Mouse (Mus musculus): Measurements from ENCODE around the gene Pced1b. TPM values are rescaled to one million over a fixed set of nuclear protein-coding genes. Genes with fewer than 3 reads are reported as not detected.

The Pced1b gene
- polyA plus RNA-seq, 1 experiment from 2014 or later, result 3.6 TPM

DNA sequence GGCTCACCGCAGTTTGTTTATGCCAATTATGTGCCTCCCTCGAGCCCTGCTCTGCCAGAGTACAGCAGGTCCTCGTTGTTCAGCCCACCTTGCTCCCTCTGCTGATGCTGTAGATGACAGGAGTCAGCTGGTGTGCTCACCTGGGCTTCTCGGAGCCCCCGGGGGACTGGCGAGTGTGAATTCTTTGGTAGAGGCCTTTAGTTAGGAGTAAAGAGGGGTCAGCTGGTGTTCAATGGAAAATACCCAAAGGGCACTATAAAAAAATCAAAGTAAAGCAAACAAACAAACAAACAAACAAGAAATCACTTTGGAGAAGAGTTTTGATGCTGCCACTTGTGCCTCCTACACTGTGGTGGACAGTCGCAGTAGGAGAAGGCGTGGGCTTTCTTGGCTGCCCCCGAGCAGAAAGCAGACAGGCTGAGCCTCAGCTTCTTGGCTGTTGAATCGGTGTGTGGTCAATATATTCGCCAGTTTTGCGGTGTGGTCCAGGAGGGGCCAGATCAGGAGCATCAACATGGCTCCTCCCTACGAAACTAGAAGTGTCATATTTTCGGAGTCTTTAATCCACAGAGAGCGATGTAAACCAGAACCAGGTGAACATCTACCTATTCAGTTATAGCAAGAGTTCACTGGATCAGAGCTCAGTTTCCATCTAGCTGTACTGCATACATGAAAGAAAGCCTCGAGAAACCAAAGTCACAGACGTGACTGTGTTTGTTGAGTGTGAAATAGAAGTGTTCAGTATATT, 11.8 kb downstream of the Pced1b start:
- 92% methylated on average over 17 of the region's 17 CpGs for WGBS
- H3K9me3 ChIP-seq, result no peaks in the 10 kb centered on the region
- H3K27ac ChIP-seq, result no peak overlapping the region
- H3K4me3 ChIP-seq, result no peak overlapping the region
- H3K4me1 ChIP-seq, result no peaks in the 10 kb centered on the region
- no peak for ATAC-seq (ENCODE audit: low FRiP score, low read depth)
- no peaks in the 10 kb centered on the region for H3K36me3 ChIP-seq
- H3K9ac ChIP-seq, result no peak overlapping the region
- no peaks in the 10 kb centered on the region for H3K27me3 ChIP-seq (replicated peaks)
- no peak overlapping the region for H3K4me2 ChIP-seq (replicated peaks)

DNA sequence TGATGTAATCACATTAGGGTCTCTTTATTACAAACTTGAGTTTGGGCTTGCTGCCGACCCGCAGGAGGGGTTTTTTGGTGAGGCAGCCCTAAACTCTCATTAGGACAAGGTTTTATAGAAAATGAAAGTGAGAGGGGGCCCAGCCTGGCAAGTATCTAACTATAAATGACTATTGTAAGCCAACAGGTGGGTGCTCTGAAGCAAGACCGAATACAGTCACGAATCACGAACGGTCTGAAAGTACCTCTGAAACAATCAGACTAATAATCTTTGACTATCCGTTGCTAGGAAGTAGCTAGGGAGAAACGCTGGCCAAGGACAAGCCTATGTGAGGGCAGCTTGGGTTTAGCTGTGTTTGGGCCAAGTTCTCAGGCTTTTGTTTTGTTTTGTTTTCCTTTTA, 12.4 kb downstream of the Pced1b start:
- Histone ChIP-seq H3K9me3 (no peaks in the 10 kb centered on the region), H3K27ac (no peak overlapping the region), H3K4me2 (replicated peaks) (no peak overlapping the region), H3K9ac (no peak overlapping the region), H3K27me3 (replicated peaks) (no peaks in the 10 kb centered on the region), H3K36me3 (no peaks in the 10 kb centered on the region), H3K4me3 (no peak overlapping the region), H3K4me1 (no peaks in the 10 kb centered on the region)
- ATAC-seq (ENCODE audit: low FRiP score, low read depth), result no peak
- 91% methylated on average over 8 of the region's 8 CpGs for WGBS

DNA sequence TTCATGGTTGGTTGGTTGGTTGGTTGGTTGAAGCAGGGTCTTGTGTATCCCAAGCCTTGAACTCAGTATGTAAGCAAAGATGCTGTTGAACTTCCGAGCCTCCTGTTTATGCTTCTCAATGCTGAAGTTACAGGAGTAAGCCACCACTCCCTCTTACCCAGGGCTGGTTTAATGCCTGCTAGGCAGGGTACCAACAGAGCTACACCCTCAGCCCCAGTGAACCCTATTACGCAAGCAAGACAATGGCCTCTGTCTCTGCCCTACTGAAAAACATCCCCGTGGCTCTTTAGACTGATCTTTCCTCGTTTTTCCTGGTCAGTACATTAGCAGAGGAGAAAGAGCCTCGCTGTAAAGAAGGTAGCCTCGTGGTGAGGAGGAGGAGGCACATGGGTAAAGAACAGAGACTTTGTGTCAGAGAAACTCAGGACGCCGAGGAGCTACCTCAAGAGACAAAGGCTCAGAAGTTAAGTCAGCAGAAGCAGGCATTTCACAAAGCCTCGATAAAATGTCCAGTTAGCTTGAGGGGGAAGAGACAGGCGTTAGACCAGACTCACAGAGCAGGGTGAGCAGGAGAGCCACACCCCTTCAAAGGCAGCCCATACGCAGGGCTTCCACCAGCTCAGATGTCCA, 13.2 kb downstream of the Pced1b start:
- H3K27ac ChIP-seq, result no peak overlapping the region
- no peak for ATAC-seq (ENCODE audit: low FRiP score, low read depth)
- WGBS, result 78% methylated on average over 11 of the region's 11 CpGs
- no peak overlapping the region for H3K4me3 ChIP-seq
- H3K4me1 ChIP-seq, result no peaks in the 10 kb centered on the region
- no peaks in the 10 kb centered on the region for H3K27me3 ChIP-seq (replicated peaks)
- no peaks in the 10 kb centered on the region for H3K36me3 ChIP-seq
- H3K4me2 ChIP-seq (replicated peaks), result no peak overlapping the region
- H3K9ac ChIP-seq, result no peak overlapping the region
- no peaks in the 10 kb centered on the region for H3K9me3 ChIP-seq

GRCm38 (mm10) chr15:97262251-97262650, 15.3 kb downstream of the Pced1b start:
- no peaks in the 10 kb centered on the region for H3K9me3 ChIP-seq
- H3K27ac ChIP-seq, result no peak overlapping the region
- no peaks in the 10 kb centered on the region for H3K27me3 ChIP-seq (replicated peaks)
- H3K4me1 ChIP-seq, result no peaks in the 10 kb centered on the region
- H3K4me2 ChIP-seq (replicated peaks), result no peak overlapping the region
- no peak overlapping the region for H3K9ac ChIP-seq
- no peak overlapping the region for H3K4me3 ChIP-seq
- ATAC-seq (ENCODE audit: low FRiP score, low read depth), result no peak
- 71% methylated on average over 9 of the region's 9 CpGs for WGBS
- no peaks in the 10 kb centered on the region for H3K36me3 ChIP-seq

- H3K27ac ChIP-seq, result no peak overlapping the region
- no peak overlapping the region for H3K4me2 ChIP-seq (replicated peaks)
- no peaks in the 10 kb centered on the region for H3K36me3 ChIP-seq
- no peak overlapping the region for H3K9ac ChIP-seq
- WGBS, result 86% methylated on average over 14 of the region's 14 CpGs
- no peak overlapping the region for H3K4me3 ChIP-seq
- no peaks in the 10 kb centered on the region for H3K4me1 ChIP-seq
- no peaks in the 10 kb centered on the region for H3K9me3 ChIP-seq
- no peak for ATAC-seq (ENCODE audit: low FRiP score, low read depth)
- no peaks in the 10 kb centered on the region for H3K27me3 ChIP-seq (replicated peaks)
Observed at GRCm38 (mm10) chr15:97266236-97266845, 19.4 kb downstream of the Pced1b start.

- Histone ChIP-seq H3K9me3 (no peaks in the 10 kb centered on the region), H3K4me3 (no peak overlapping the region), H3K4me1 (no peaks in the 10 kb centered on the region), H3K36me3 (no peaks in the 10 kb centered on the region), H3K27ac (no peak overlapping the region), H3K9ac (no peak overlapping the region), H3K4me2 (replicated peaks) (no peak overlapping the region), H3K27me3 (replicated peaks) (no peaks in the 10 kb centered on the region)
- 75% methylated on average over 8 of the region's 8 CpGs for WGBS
- no peak for ATAC-seq (ENCODE audit: low FRiP score, low read depth)
Observed at GRCm38 (mm10) chr15:97267094-97267695, 20.3 kb downstream of the Pced1b start.

- Histone ChIP-seq H3K27me3 (replicated peaks) (no peaks in the 10 kb centered on the region), H3K4me3 (no peak overlapping the region), H3K4me1 (no peaks in the 10 kb centered on the region), H3K9me3 (no peaks in the 10 kb centered on the region), H3K9ac (no peak overlapping the region), H3K27ac (no peak overlapping the region), H3K4me2 (replicated peaks) (no peak overlapping the region), H3K36me3 (no peaks in the 10 kb centered on the region)
- 57% methylated on average over 7 of the region's 7 CpGs for WGBS
- ATAC-seq (ENCODE audit: low FRiP score, low read depth), result no peak
Observed at GRCm38 (mm10) chr15:97271985-97272697, 25.2 kb downstream of the Pced1b start.

- Histone ChIP-seq H3K27ac (no peak overlapping the region), H3K36me3 (no peaks in the 10 kb centered on the region), H3K4me3 (no peak overlapping the region), H3K9me3 (no peaks in the 10 kb centered on the region), H3K9ac (no peak overlapping the region), H3K4me1 (0 out of 2 replicates have a peak, but pooled peaks cover 3% of the 10 kb centered on the region), H3K27me3 (replicated peaks) (no peaks in the 10 kb centered on the region), H3K4me2 (replicated peaks) (no peak overlapping the region)
- 80% methylated on average over 3 of the region's 3 CpGs for WGBS
- ATAC-seq (ENCODE audit: low FRiP score, low read depth), result no peak
Observed at GRCm38 (mm10) chr15:97272831-97273230, 25.9 kb downstream of the Pced1b start.

GRCm38 (mm10) chr15:97275626-97276395, 28.9 kb downstream of the Pced1b start:
- H3K36me3 ChIP-seq, result no peaks in the 10 kb centered on the region
- 87% methylated on average over 12 of the region's 12 CpGs for WGBS
- H3K9ac ChIP-seq, result no peak overlapping the region
- ATAC-seq (ENCODE audit: low FRiP score, low read depth), result no peak
- H3K4me2 ChIP-seq (replicated peaks), result no peak overlapping the region
- 0 out of 2 replicates have a peak, but pooled peaks cover 3% of the 10 kb centered on the region for H3K4me1 ChIP-seq
- H3K9me3 ChIP-seq, result no peaks in the 10 kb centered on the region
- no peak overlapping the region for H3K4me3 ChIP-seq
- no peak overlapping the region for H3K27ac ChIP-seq
- no peaks in the 10 kb centered on the region for H3K27me3 ChIP-seq (replicated peaks)

GRCm38 (mm10) chr15:97276660-97277153, 29.8 kb downstream of the Pced1b start:
- Histone ChIP-seq H3K4me2 (replicated peaks) (no peak overlapping the region), H3K4me1 (0 out of 2 replicates have a peak, but pooled peaks cover 3% of the 10 kb centered on the region), H3K36me3 (no peaks in the 10 kb centered on the region), H3K27ac (no peak overlapping the region), H3K9me3 (no peaks in the 10 kb centered on the region), H3K27me3 (replicated peaks) (no peaks in the 10 kb centered on the region), H3K4me3 (no peak overlapping the region), H3K9ac (no peak overlapping the region)
- no peak for ATAC-seq (ENCODE audit: low FRiP score, low read depth)
- WGBS, result 54% methylated on average over 20 of the region's 20 CpGs

GRCm38 (mm10) chr15:97277328-97277727, 30.4 kb downstream of the Pced1b start:
- WGBS, result 77% methylated on average over 10 of the region's 10 CpGs
- 0 out of 2 replicates have a peak, but pooled peaks cover 3% of the 10 kb centered on the region for H3K4me1 ChIP-seq
- no peaks in the 10 kb centered on the region for H3K27me3 ChIP-seq (replicated peaks)
- no peak overlapping the region for H3K9ac ChIP-seq
- H3K9me3 ChIP-seq, result no peaks in the 10 kb centered on the region
- H3K4me3 ChIP-seq, result no peak overlapping the region
- no peak overlapping the region for H3K4me2 ChIP-seq (replicated peaks)
- ATAC-seq (ENCODE audit: low FRiP score, low read depth), result no peak
- no peaks in the 10 kb centered on the region for H3K36me3 ChIP-seq
- H3K27ac ChIP-seq, result no peak overlapping the region

All from neural tube, embryonic 12.5 days (tissue).